Mouse (Mus musculus) megakaryocyte progenitor cell, adult 5-6 weeks (primary cell): ENCODE data around the gene Gnl1. TPM values are rescaled to one million over a fixed set of nuclear protein-coding genes. Genes with fewer than 3 reads are reported as not detected.
"Not testable (repeated sequence)": the region's sequence is repeated elsewhere in the genome, so short reads cannot be mapped to it uniquely, and the experiment has no call there.

Experiments used
- ATAC-seq: replicated peaks from 2 replicates; pipeline ENCODE4 v1.8.0; 2016; ENCODE audit warnings: mild to moderate bottlenecking, moderate TSS enrichment, inconsistent platforms; ENCODE audit not compliant: poor library complexity
- total RNA-seq, 2 experiments: library from RNA; stranded (forward) in 1 of 2; stranded (reverse) in 1 of 2; fragments of 157-497, 149-512 nt in 1 of 2; fragments of 200-1000 nt in 1 of 2; gene quantifications; 2 replicates each; pipeline versions ENCODE4 v1.2.3 to v1.2.4; 2015 to 2017

Gnl1 gene
- total RNA-seq, 2 experiments from 2014 or later = 12.4 to 27.3 TPM

DNA sequence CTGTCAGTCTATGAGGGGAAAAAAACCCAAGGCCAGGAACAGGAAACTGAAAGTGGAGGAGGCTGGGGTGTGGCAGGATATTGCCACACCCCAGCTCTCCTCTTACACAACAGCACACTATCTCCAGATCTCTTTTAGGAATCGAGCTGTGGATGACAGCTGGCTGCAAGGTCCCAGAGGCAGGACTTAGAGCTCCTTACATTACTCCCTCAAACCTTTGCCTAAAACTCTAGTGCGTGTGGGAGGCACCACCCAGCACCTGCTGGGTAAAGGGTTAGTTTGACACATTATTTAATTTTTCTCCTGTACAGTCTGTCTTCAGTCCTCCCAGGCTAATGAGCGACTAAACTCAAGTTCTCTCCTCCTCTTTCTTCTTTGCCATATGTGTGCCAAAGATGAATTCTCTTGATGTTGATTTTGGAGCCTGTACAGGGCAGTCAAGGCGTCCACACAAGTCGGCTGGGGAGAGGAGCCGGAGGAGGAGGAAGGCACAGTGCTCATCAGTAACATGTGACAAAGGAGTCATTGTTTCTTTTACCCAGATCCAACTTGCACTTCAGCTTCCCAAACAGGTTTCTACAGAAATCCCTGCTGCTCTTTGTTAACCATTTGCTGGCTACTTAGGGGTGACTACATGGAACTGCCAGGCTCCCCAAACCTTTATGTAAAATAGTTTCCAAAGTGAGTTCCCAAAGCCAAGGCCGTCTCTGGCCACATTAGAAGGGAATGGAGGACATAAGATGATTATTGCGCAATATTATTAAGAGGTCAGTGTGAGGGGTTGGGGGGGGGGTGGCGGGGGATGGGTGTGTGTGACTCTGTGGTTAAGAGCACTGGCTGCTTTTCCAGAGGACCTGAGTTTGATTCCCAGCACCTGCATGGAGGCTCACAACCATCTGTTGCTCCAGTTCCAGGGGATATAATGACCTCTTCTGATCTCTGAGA lies 44.3 kb downstream of the Gnl1 start:
- ATAC-seq = peak; percentile 67

DNA sequence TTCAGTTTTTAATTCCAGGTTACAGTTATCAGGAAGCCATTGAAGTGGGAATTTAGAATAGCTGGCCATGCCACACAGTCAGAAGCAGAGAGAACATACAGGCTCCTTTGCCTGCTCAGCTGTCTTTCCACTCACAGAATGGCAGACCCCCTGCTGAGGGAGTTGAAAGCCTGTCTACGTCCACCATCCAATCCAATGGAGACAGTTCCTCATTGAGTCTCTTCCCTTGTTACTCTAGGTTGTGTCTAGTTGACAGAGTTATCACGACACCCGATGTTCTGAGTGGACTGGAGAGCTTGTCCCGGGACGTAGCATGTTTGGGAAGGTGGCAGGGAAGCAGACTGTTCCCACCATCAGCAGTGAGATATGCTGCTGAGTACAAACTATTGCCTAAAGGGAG lies 45.5 kb downstream of the Gnl1 start:
- no peak for ATAC-seq

DNA sequence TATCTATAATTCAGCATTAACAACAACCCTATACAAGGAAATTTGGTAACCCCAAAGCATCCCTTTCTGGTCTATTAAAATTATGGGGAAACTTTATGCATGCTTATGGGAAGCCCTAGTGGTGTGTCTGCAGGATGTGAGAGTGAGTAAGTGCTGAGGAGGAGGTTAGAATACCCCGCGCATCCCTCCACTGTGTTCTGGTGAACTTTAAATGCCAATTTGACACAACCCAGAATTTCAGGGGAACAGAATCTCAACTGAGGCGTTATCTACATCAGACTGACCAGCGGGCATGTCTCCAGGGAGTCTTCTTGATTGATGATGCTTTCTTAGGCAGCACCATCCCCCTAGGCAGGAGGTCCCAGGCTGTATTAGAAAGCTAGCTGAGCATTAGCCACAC lies 46.2 kb downstream of the Gnl1 start:
- no peak for ATAC-seq

DNA sequence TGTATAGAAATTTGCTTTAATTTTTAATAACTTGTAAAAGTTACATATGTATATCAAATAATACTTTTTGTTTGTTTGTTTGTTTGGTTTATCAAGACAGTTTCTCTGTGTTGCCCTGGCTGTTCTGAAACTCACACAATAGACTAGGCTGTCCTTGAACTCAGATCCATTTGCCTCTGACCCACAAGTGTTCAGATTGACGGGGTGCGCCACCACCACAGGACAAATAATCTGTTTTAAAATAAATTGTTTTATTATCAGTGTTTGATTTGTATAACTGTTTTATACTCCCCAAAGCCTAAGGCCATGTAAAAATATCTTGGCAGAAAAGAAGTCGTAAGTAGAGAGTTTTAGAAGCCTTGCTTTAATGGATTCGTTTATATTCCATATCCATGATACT lies 48.0 kb downstream of the Gnl1 start:
- no peak for ATAC-seq

DNA sequence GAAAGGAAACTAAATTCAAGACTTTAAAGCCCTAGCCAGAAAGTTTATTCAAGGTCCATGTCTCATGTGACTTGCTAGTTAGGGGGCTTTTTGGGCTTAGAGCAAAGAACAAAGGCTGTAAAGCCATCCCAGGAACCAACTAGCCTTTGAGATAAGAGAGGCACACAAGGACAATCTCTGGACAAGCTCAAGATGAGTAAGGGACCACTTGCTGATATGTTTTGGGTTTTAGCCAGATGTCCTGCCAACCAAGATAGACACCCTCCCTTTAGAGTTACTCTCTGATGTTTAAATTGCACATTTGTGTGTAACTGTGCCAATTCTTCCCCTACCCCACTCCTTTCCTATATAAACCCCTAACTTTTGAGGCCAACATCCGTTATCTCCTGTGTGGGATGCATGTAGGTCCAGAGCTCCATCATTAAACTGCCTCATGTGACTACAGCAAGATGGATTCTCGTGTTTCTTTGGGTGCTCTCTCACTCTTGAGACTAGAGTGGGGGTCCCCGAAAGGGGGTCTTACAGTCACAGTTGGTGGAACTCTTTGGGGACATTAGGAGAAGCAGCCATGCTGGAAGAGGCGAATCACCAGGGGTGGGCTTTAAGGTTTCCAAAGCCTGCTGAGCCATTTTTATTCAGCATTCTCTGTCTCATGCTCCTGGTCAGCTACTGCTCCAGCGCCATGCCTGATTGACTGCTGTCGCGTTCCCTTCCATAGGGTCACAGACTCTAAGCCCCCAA lies 49.4 kb downstream of the Gnl1 start:
- no peak for ATAC-seq

DNA sequence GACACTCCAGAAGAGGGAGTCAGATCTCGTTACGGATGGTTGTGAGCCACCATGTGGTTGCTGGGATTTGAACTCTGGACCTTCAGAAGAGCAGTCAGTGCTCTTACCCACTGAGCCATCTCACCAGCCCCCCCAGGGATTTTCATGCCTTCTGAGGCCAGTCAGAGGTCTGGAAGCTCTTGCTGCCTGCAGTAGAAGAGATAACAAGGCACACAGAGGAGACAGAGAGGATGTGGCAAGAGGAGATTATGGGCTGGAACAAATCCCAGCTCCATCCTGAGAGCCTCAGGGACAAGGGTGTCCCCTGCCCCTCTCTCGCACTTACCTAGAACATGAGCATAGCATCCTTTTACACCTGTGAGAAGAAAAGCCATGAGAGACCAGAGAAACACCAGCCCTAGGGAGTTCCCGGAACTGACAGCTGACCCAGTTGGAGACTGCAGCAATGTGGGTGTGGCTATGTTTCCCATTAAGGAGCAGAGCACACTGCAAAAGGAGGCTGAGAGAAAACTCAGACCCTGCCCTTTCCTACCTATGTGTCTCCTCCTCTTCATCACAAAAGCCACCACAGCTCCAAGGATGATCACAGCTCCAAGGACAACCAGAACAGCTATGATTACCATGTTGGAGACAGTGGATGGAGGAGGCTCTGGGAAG lies 50.5 kb downstream of the Gnl1 start:
- ATAC-seq = peak; percentile 62

DNA sequence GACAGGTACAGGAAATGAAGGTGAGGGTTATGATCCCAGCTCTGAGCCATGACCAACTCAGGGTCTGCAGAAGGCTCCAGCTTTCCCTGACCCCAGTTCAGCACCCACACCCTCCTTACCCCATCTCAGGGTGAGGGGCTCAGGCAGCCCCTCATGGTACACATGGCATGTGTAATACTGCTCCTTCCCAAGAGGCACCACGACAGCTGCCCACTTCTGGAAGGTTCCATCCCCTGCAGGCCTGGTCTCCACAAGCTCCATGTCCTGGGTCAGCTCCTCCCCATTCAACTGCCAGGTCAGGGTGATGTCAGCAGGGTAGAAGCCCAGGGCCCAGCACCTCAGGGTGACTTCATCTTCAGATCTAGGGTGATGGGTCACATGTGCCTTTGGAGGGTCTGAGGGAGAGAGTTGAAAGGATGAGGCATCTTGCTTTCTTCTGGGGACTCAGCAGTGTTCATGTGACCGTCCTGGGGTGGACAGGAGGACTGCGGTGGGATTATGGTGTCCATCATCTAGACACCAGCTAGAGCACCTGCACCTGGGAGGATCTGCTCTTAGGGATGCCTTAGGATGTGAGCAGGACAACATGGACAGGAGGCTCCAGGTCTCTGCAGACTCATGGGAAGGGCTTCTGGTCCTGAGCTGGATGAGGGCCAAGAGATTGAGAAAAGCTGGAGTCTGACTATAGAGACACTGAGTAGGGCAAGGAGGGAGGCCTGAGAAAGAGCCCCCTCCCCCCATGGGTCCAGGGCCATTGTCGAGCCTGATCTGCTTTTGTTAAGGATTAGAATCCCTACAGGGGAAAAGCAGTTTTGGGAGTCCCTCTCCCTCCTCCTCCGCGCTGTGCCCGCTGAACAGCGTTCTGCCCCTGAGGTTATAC lies 51.3 kb downstream of the Gnl1 start:
- ATAC-seq = not testable (repeated sequence)

DNA sequence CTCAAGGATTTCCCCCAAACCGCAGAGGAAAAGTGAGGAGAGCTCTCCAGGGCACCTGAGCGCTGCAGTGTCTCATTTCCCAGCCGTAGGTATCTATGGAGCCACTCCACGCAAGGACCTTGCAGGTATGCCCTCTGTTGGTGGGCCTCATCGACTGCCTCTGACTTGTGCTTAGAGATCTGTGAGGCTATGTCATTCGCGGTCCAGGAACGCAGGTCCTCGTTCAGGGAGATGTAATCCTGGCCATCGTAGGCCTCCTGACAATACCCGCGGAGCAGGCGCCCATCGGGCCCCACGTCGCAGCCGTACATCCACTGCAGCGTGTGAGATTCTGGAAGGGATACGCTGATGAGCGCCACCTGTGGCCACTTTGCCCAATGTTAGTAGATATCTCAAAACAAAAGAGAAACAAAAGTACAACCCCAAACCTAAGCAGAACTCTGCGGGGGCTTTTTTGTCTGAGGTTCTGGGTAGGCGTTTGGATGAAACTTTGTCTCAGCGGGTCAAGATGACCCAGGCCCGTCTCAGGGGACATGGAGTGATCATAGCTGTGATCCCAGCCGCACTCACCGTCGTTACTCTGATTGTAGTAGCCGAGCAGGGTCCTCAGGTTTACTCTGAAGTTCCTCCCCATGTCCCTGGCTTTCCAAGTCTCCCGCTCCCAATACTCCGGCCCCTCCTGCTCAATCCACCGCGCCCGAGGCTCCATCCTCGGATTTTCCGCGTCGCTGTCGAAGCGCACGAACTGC lies 52.1 kb downstream of the Gnl1 start:
- ATAC-seq = peak; percentile 73

DNA sequence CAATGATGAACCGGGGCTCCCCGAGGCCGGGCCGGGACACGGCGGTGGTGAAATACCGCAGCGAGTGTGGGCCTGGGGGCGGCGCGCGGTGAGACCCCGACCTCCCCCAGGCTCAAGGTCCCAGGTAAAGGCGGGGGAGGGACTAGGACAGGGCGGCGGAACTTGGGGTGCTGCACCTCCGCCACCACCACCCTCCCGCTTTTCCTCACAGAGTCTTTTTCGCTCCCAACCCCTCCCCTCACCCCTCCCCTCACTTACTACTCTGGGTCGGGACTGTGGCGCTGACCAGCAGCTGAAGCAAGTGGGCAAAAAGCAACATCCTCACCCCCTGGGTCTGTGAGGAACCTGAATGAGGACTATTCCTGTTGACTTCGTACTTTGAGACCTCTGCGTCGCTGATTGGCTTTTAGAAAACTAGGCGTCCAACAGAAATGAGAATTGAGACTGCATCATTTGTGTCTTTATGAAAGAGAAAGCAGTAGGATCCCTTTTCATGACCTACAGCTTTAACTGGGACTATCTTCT lies 52.8 kb downstream of the Gnl1 start, which contains the start of gene H2-T23:
TSS of gene H2-T23 (minus strand) at position 505 of the 525 bp plus-strand sequence.
- peak; percentile 71 for ATAC-seq

DNA sequence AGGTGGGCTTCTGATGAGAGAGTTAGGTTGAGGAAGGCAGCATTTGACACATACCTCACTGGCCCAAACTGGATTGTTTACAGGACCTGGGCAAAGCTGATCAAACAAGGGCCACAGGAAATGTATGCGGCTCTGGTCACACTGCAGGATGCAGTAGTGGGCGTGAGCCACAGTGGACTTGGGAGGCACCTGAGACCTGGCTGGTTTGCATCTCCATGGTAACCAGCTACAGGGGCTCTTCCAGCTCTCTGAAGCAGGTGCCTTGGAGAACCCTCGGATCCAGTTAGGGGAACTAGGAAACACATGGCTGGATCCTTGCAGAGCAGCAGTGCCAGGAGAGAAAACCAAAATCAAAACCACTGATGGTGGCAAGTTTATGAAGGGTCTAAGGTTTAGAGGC lies 54.9 kb downstream of the Gnl1 start:
- ATAC-seq = not testable (repeated sequence)

DNA sequence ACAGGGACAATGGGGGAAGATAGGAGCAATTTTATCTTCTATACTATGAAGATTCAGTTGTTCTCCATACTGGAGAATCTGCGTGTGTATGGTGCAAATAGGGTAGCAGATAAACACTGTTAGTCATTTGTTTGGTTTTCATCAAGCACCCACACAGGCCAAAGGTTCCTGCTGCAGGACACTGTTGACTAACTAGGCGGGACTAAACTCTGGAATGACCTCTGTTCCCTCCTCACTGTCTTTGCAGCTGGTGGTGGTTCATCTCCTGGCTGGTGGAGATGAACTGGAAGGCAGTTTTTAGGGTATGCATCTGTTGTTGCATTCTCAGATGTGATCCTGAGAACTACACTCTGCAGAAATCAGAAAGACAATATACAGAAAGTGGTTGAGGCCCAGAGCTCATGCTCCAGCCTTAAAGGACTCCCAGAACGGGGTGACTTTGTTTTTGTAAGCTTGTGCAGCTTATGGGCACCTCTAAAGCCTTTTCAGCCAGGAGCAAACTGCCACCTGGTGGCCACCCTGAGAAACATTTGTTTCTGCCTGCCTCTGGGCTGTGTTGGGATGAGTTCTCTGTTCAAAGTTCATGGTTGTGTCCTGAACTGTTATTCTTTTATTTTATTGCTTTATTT lies 55.5 kb downstream of the Gnl1 start:
- peak; percentile 67 for ATAC-seq

DNA sequence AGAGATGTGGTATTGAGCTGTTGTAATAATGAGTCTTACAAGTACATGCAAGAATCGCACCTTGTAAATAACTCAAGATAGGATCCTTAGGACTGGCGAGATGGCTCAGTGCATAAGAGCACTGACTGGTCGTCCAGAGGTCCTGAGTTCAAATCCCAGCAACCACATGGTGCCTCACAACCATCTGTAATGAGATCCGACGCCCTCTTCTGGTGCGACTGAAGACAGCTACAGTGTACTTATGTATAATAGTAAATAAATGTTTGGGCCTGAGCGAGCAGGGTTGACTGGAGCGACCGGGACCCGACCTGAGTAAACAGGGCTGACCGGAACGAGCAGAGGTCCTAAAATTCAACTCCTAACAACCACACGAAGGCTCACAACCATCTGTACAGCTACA lies 56.5 kb downstream of the Gnl1 start:
- ATAC-seq = not testable (repeated sequence)

Other genes with a start within 250 kb of the Gnl1 start
- 28.1 and 41.7 TPM in 2 replicates for gene Ier3, start 158.2 kb upstream of the Gnl1 start, total RNA-seq (2015)
- 24.6 and 33.1 TPM in 2 replicates for gene Ier3, start 158.2 kb upstream of the Gnl1 start, total RNA-seq (2017)
- 52.9 and 58.3 TPM in 2 replicates for gene Flot1, start 156.6 kb upstream of the Gnl1 start, total RNA-seq (2015)
- 65.1 and 74.4 TPM in 2 replicates for gene Flot1, start 156.6 kb upstream of the Gnl1 start, total RNA-seq (2017)
- 871 and 938 TPM in 2 replicates for gene Tubb5, start 141.5 kb upstream of the Gnl1 start, total RNA-seq (2015)
- gene Tubb5, start 141.5 kb upstream of the Gnl1 start, total RNA-seq (2017) = 947 and 991 TPM in 2 replicates
- gene Mdc1, start 138.3 kb upstream of the Gnl1 start, total RNA-seq (2015) = 77.6 and 77.8 TPM in 2 replicates
- gene Mdc1, start 138.3 kb upstream of the Gnl1 start, total RNA-seq (2017) = 17.5 and 17.6 TPM in 2 replicates
- 47.4 and 64.5 TPM in 2 replicates for gene Nrm, start 118.5 kb upstream of the Gnl1 start, total RNA-seq (2015)
- gene Nrm, start 118.5 kb upstream of the Gnl1 start, total RNA-seq (2017) = 43.1 and 50.1 TPM in 2 replicates
- gene Ppp1r18, start 114.3 kb upstream of the Gnl1 start, total RNA-seq (2015) = 49.8 and 60.9 TPM in 2 replicates
- 17.4 and 20.5 TPM in 2 replicates for gene Ppp1r18, start 114.3 kb upstream of the Gnl1 start, total RNA-seq (2017)
- 100 and 110 TPM in 2 replicates for gene Dhx16, start 100.0 kb upstream of the Gnl1 start, total RNA-seq (2015)
- 78.2 and 82.0 TPM in 2 replicates for gene Dhx16, start 100.0 kb upstream of the Gnl1 start, total RNA-seq (2017)
- 38.8 and 51.8 TPM in 2 replicates for gene 2310061I04Rik, start 82.4 kb upstream of the Gnl1 start, total RNA-seq (2015)
- 4.5 and 7.5 TPM in 2 replicates for gene 2310061I04Rik, start 82.4 kb upstream of the Gnl1 start, total RNA-seq (2017)
- 6.0 and 8.8 TPM in 2 replicates for gene Atat1, start 69.8 kb upstream of the Gnl1 start, total RNA-seq (2015)
- gene Atat1, start 69.8 kb upstream of the Gnl1 start, total RNA-seq (2017) = 4.6 and 10.7 TPM in 2 replicates
- gene Mrps18b, start 63.5 kb upstream of the Gnl1 start, total RNA-seq (2015) = 96.2 and 142 TPM in 2 replicates
- gene Mrps18b, start 63.5 kb upstream of the Gnl1 start, total RNA-seq (2017) = 68.3 and 76.4 TPM in 2 replicates
- 75.7 and 80.1 TPM in 2 replicates for gene Ppp1r10, start 63.4 kb upstream of the Gnl1 start, total RNA-seq (2015)
- gene Ppp1r10, start 63.4 kb upstream of the Gnl1 start, total RNA-seq (2017) = 121 and 126 TPM in 2 replicates
- gene Abcf1, start 10.1 kb upstream of the Gnl1 start, total RNA-seq (2015) = 46.1 and 50.1 TPM in 2 replicates
- gene Abcf1, start 10.1 kb upstream of the Gnl1 start, total RNA-seq (2017) = 150 and 251 TPM in 2 replicates
- gene Prr3, start 385 bp downstream of the Gnl1 start, total RNA-seq (2015) = 18.5 and 20.3 TPM in 2 replicates
- 11.9 and 13.3 TPM in 2 replicates for gene Prr3, start 385 bp downstream of the Gnl1 start, total RNA-seq (2017)
- 2.5 and 2.7 TPM in 2 replicates for gene H2-T24, start 40.7 kb downstream of the Gnl1 start, total RNA-seq (2015)
- 12.6 and 13.0 TPM in 2 replicates for gene H2-T24, start 40.7 kb downstream of the Gnl1 start, total RNA-seq (2017)
- gene H2-T23, start 53.0 kb downstream of the Gnl1 start, total RNA-seq (2015) = 57.1 and 77.2 TPM in 2 replicates
- 65.6 and 67.5 TPM in 2 replicates for gene H2-T23, start 53.0 kb downstream of the Gnl1 start, total RNA-seq (2017)
- 31.2 and 31.9 TPM in 2 replicates for gene H2-T22, start 62.9 kb downstream of the Gnl1 start, total RNA-seq (2015)
- 37.9 and 39.7 TPM in 2 replicates for gene H2-T22, start 62.9 kb downstream of the Gnl1 start, total RNA-seq (2017)
- not detected in 2 replicates for gene Gm6034, start 63.1 kb downstream of the Gnl1 start, total RNA-seq (2015)
- gene Gm6034, start 63.1 kb downstream of the Gnl1 start, total RNA-seq (2017) = not detected in 2 replicates
- gene Gm11127, start 78.5 kb downstream of the Gnl1 start, total RNA-seq (2015) = not detected in 2 replicates
- not detected in 2 replicates for gene Gm11127, start 78.5 kb downstream of the Gnl1 start, total RNA-seq (2017)
- 0.35 and 0.71 TPM in 2 replicates for gene Gm19684, start 141.8 kb downstream of the Gnl1 start, total RNA-seq (2015)
- not detected in 2 replicates for gene Gm19684, start 141.8 kb downstream of the Gnl1 start, total RNA-seq (2017)
- not detected in 2 replicates for gene Gm7030, start 149.6 kb downstream of the Gnl1 start, total RNA-seq (2015)
- gene Gm7030, start 149.6 kb downstream of the Gnl1 start, total RNA-seq (2017) = not detected in 2 replicates
- gene Gm8909, start 188.7 kb downstream of the Gnl1 start, total RNA-seq (2015) = not detected in 2 replicates
- not detected in 2 replicates for gene Gm8909, start 188.7 kb downstream of the Gnl1 start, total RNA-seq (2017)
- gene H2-T3, start 210.4 kb downstream of the Gnl1 start, total RNA-seq (2015) = not detected in 2 replicates
- not detected in 2 replicates for gene H2-T3, start 210.4 kb downstream of the Gnl1 start, total RNA-seq (2017)